Mouse (Mus musculus): Measurements from ENCODE around the gene 9130019O22Rik. TPM values are rescaled to one million over a fixed set of nuclear protein-coding genes. Genes with fewer than 3 reads are reported as not detected.
"Not testable (repeated sequence)": the region's sequence is repeated elsewhere in the genome, so short reads cannot be mapped to it uniquely, and the experiment has no call there.

The 9130019O22Rik gene
- polyA plus RNA-seq, 1 experiment from 2014 or later, result 5.8 TPM

DNA sequence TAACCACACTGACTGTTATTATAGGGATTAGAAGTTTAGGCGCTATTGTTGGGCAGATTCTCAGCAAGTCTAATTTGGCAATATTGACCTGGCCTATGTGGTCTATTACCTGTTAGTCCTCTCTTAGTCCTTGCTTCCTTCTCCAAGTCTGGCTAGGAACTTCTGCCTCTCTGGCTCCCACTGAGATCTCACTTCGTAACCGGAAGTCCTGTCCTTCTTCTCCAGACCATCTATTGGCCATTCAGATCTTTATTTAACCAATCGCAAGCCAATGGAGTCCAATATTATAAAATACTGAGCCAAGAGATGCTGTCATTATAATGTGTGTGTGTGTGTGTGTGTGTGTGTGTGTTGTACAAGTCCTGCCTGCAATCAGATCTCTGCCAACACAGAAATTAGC, 22.8 kb downstream of the 9130019O22Rik start:
- H3K4me1 ChIP-seq, result peaks cover 18% of the 10 kb centered on the region
- peaks cover 39% of the 10 kb centered on the region for H3K27me3 ChIP-seq (ENCODE audit: low read depth, poor library complexity, severe bottlenecking)
- H3K36me3 ChIP-seq, result no peaks in the 10 kb centered on the region
- no peak overlapping the region for H3K27ac ChIP-seq (replicated peaks)
- H3K4me3 ChIP-seq, result peak overlapping the region; percentile 56
- 56% methylated on average over 4 of the region's 4 CpGs for WGBS
- H3K9me3 ChIP-seq (replicated peaks), result no peaks in the 10 kb centered on the region
- DNase-seq (ENCODE audit: low spot score), result no peak

DNA sequence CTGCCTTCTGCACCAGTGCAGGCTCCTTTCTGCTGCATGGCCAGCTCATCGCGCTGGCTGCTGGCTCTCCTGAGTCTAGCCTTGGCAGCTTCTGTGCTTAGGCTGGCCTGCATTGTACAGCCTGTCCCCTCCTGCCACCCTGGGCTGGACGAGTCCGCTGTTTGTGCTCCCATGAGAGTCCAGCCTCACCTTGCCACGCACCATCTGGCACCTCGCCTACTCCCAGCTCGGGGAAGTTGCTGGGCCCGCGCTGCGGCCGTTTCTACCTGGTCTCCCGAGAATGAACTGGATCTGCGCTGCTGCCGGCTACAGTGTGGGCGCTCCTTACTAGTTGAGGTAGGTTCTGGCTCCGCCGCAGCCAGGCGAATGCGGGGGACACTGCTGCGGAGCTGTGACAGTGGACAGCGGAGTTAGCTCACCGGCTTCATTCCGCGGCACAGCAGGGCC, 23.5 kb downstream of the 9130019O22Rik start:
- WGBS, result under 1% methylated on average over 24 of the region's 24 CpGs
- Histone ChIP-seq H3K36me3 (no peaks in the 10 kb centered on the region), H3K27me3 (ENCODE audit: low read depth, poor library complexity, severe bottlenecking) (peaks cover 39% of the 10 kb centered on the region), H3K9me3 (replicated peaks) (no peaks in the 10 kb centered on the region), H3K4me3 (peak overlapping the region; percentile 56), H3K27ac (replicated peaks) (peak overlapping the region; percentile 68), H3K4me1 (peaks cover 18% of the 10 kb centered on the region)
- DNase-seq (ENCODE audit: low spot score), result peak; percentile 54

DNA sequence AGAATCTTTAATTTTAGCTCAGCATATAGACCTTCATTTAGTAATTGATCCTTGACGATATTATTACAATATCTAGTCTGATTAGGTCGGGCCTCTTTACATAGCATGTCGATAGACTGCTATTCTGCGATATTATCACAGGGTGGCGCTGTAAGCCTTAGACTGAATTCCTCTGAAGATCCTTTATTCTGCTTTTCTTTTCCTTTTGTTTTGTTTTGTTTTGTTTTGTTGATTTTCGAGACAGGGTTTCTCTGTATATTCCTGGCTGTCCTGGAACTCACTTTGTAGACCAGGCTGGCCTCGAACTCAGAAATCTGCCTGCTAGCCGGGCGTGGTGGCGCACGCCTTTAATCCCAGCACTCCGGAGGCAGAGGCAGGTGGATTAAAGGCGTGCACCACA, 24.5 kb downstream of the 9130019O22Rik start:
- H3K36me3 ChIP-seq; H3K9me3 ChIP-seq (replicated peaks); H3K27ac ChIP-seq (replicated peaks): not testable (repeated sequence)
- peak overlapping the region; percentile 20; the same call in 1 of the 2 replicates for H3K4me3 ChIP-seq
- peak; percentile 22 for DNase-seq (ENCODE audit: low spot score)
- WGBS, result 23% methylated on average over 13 of the region's 13 CpGs
- peaks cover 18% of the 10 kb centered on the region for H3K4me1 ChIP-seq
- peaks cover 39% of the 10 kb centered on the region for H3K27me3 ChIP-seq (ENCODE audit: low read depth, poor library complexity, severe bottlenecking)

DNA sequence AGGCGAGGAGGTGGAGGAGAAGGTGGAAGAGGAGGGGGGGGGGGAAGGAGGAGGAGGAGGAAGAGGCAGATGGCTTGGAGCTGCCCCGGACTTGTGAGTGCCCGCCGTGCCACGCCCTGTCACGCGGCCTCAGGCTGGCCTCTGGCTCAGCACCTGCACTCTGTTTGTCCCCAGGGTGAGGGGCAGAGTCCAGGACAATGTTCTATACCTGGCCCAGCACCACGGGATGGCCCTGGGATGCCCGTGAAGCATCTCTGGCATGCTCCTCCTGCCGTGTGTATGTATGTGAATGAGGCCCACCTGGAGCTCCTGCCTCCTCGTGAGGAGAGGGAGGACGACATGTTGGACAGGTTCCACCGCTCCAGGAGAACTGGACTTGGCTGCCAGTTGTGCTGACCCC, 25.5 kb downstream of the 9130019O22Rik start:
- no peak for DNase-seq (ENCODE audit: low spot score)
- Histone ChIP-seq H3K4me3 (no peak overlapping the region), H3K27me3 (ENCODE audit: low read depth, poor library complexity, severe bottlenecking) (peaks cover 39% of the 10 kb centered on the region), H3K27ac (replicated peaks) (no peak overlapping the region), H3K36me3 (no peaks in the 10 kb centered on the region), H3K4me1 (peaks cover 18% of the 10 kb centered on the region), H3K9me3 (replicated peaks) (no peaks in the 10 kb centered on the region)
- 57% methylated on average over 13 of the region's 13 CpGs for WGBS

DNA sequence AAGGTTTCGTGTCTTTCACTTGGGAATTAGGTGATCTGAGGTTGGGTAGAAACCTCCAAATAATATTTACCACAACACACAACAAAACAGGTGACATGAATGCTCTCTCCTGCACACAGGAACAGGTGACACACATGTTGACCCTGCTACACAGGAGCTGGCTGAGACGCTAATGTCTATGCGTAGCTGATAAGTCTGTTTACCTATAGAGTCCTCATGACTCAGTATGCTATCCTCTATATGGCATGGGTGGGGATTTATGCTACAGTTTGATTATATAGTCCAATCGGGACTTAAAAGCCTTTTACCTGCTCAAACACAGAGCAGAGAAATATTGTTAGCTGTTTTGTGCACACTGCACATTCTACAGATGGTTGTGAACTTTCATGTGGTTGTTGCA, 26.7 kb downstream of the 9130019O22Rik start:
- Histone ChIP-seq H3K27ac (replicated peaks) (no peak overlapping the region), H3K36me3 (no peaks in the 10 kb centered on the region), H3K4me1 (peaks cover 18% of the 10 kb centered on the region), H3K4me3 (no peak overlapping the region), H3K9me3 (replicated peaks) (no peaks in the 10 kb centered on the region), H3K27me3 (ENCODE audit: low read depth, poor library complexity, severe bottlenecking) (peaks cover 37% of the 10 kb centered on the region)
- no peak for DNase-seq (ENCODE audit: low spot score)
- WGBS, result 80% methylated on average over 4 of the region's 4 CpGs

DNA sequence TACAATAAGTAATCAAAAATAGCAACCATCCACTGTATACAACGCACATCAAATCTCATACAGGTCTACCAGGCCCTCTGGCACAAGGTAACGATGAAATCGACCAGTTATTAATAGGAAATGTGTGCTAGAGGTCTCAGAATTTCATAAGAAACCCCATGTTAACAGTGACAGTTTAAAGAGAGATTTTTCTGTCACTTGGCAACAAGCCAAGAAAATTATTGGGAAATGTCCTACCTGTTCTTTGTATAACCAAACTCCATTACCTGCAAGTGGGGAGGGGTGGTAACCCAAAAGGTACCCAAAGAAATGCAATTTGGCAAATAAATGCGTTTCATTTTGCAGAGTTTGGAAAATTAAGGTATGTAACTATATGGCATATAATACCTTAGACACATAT, 28.5 kb downstream of the 9130019O22Rik start:
- Histone ChIP-seq H3K27me3 (ENCODE audit: low read depth, poor library complexity, severe bottlenecking) (peaks cover 21% of the 10 kb centered on the region), H3K4me3 (no peak overlapping the region), H3K4me1 (peaks cover 6% of the 10 kb centered on the region), H3K9me3 (replicated peaks) (no peaks in the 10 kb centered on the region; the same call in 1 of the 2 replicates), H3K27ac (replicated peaks) (no peak overlapping the region), H3K36me3 (no peaks in the 10 kb centered on the region)
- 66% methylated on average over 4 of the region's 4 CpGs for WGBS
- no peak for DNase-seq (ENCODE audit: low spot score)

DNA sequence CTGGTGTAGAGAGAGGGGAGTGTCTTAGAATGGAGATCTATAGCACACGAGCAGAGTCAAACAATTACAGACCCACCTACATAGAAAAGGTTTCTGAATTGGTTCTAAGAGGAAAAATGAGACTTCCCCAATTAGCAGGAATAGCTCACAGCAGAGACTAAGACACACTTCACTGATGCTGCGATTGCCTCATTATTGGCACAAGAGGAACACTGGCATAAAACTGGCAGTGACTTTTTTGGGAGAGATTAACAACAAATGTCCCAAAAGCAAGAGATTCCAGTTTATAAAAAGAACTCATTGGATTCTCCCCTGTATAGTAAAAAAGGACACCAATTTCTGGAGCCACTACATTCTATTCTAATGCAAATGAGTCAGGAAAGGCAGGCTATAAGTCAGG, 29.1 kb downstream of the 9130019O22Rik start:
- 65% methylated on average over 2 of the region's 2 CpGs for WGBS
- Histone ChIP-seq H3K27me3 (ENCODE audit: low read depth, poor library complexity, severe bottlenecking) (peaks cover 15% of the 10 kb centered on the region), H3K4me3 (no peak overlapping the region), H3K36me3 (no peaks in the 10 kb centered on the region), H3K9me3 (replicated peaks) (no peaks in the 10 kb centered on the region; the same call in 1 of the 2 replicates), H3K4me1 (no peaks in the 10 kb centered on the region), H3K27ac (replicated peaks) (no peak overlapping the region)
- DNase-seq (ENCODE audit: low spot score), result no peak

DNA sequence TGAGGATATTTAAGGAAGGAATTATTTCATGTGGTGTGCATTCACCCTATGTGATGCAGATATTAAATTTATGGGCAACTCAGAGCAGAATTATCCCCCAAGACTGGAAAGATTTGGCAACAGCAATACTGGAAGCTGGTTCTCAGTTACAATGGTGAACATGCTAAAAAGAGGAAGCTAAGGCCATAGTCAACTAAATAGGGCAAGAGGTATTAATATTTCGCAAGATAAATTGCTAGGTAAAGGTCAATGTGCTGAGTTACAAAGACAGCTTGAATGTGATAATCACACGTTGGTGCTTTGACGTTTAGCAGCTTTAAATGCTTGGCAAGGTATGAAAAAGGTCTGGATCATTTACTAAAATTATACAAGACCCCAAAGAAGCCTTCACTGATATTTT, 31.2 kb downstream of the 9130019O22Rik start:
- Histone ChIP-seq H3K4me1 (no peaks in the 10 kb centered on the region), H3K9me3 (replicated peaks) (no peaks in the 10 kb centered on the region; the same call in 1 of the 2 replicates), H3K4me3 (no peak overlapping the region), H3K27me3 (ENCODE audit: low read depth, poor library complexity, severe bottlenecking) (no peaks in the 10 kb centered on the region), H3K36me3 (no peaks in the 10 kb centered on the region), H3K27ac (replicated peaks) (no peak overlapping the region)
- no peak for DNase-seq (ENCODE audit: low spot score)
- 69% methylated on average over 3 of the region's 3 CpGs for WGBS

DNA sequence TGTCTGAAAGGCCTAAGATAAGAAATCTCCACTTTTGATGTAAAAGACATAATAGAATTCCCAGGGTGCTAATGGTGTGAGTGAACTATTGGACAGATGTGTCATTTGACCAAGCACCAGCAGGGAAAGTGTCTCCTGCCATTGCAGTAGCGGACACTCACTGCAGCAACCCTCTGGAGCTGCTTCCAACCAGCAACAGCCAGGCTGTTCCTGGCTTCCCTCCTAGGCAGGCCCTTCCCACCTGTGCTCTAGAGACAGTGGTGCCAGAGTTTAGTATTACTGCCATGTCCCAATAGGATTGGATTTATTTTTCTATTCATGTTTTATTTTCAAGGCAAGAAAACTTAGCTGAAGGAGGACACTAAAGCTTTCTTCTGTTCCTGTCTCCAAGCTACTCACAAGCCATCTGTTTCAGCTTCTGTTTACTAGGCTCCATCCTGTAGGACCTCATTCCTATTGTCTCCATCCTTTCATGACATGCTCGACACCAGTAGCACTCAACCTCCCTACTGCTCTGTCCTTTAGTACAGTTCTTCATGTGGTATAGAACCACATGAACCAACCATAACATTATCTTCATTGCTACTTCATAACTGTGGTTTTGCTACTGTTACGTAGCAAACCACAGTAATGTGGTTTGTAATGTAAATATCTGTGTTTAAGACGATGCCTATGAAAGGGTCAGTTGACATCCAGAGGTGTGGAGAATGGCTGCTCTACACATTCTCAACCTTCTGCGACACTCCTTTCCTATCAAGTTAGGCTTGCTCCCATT, 35.5 kb downstream of the 9130019O22Rik start:
- no peaks in the 10 kb centered on the region; the same call in 1 of the 2 replicates for H3K9me3 ChIP-seq (replicated peaks)
- no peak for DNase-seq (ENCODE audit: low spot score)
- no peak overlapping the region for H3K27ac ChIP-seq (replicated peaks)
- WGBS, result 87% methylated on average over 5 of the region's 5 CpGs
- no peaks in the 10 kb centered on the region for H3K36me3 ChIP-seq
- H3K4me3 ChIP-seq, result no peak overlapping the region
- H3K4me1 ChIP-seq, result peaks cover 9% of the 10 kb centered on the region
- H3K27me3 ChIP-seq (ENCODE audit: low read depth, poor library complexity, severe bottlenecking), result no peaks in the 10 kb centered on the region

DNA sequence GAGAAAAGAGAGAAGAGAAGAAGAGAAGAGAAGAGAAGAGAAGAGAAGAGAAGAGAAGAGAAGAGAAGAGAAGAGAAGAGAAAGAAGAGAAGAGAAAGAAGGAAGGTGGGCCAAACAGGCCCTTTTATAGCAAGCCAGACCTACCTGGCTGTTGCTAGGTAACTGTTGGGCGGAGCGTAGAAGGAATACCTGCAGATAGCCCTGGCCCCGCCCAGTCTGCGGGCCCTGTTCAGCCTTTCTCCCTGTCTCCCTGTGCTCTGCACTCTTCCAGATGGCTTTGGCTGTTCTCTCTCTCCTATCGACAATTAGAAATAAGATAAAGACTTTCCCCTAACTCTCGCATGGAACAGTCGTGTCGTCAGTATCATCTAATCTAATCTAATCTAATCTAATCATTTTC, 40.3 kb downstream of the 9130019O22Rik start:
- Histone ChIP-seq H3K27ac (replicated peaks) (peak overlapping the region; percentile 97), H3K27me3 (ENCODE audit: low read depth, poor library complexity, severe bottlenecking) (no peaks in the 10 kb centered on the region), H3K36me3 (peaks cover 27% of the 10 kb centered on the region), H3K4me1 (peaks cover 31% of the 10 kb centered on the region), H3K9me3 (replicated peaks) (no peaks in the 10 kb centered on the region), H3K4me3 (peak overlapping the region; percentile 95)
- no peak for DNase-seq (ENCODE audit: low spot score)
- WGBS, result 14% methylated on average over 8 of the region's 8 CpGs

DNA sequence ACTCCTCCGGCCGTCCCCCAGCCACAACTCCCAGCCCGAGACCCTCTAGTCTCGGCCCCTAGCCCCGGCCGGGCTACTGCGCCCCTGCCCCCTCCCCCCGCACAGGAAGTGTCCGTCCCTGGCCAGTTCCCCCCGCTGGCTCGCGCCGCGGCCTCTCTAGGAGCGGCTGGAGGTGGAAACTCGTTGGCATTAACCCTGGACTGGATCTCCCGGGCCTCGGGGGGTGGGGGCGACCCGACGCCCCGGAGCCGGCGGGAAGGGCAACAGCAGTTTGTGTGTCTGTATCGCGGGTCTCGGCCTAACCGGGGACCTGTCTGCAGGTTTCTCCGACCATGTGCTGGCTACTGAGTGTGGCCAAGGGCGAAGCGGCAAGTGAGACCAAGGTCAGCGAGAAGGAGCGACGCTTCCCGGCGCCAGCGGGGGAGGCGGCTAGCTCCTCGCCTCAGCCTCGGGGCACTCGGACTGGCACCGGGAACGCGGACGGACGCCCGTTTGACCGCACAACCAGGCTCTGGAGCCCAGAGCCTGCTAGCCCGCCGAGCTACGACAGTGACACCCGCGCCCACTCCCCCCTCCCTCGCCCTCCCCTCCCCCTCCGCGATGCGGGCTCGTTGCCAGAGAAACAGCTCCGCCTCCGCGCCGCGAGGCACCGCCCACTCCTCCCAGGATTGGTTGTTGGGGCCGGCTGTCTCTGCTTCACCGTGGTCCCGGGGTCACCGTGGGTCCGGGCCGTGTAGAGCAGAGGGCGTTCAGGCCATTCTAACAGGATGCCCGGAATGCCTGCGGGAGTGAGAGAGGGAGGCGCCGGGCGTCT, 41.2 kb downstream of the 9130019O22Rik start, which contains the start of gene Zfp768:
Gene Zfp768, minus strand, starts transcription at position 78 of the 814 bp plus-strand sequence.
- peak within 1 kb of the TSS; percentile 97 for H3K27ac ChIP-seq (replicated peaks)
- peaks cover 31% of the 10 kb centered on the region for H3K4me1 ChIP-seq
- H3K27me3 ChIP-seq (ENCODE audit: low read depth, poor library complexity, severe bottlenecking), result no peaks in the 10 kb centered on the region
- under 1% methylated on average over 76 of the region's 76 CpGs for WGBS
- peak; percentile 96 for DNase-seq (ENCODE audit: low spot score)
- H3K9me3 ChIP-seq (replicated peaks), result no peaks in the 10 kb centered on the region
- peaks cover 35% of the 10 kb centered on the region for H3K36me3 ChIP-seq
- peak within 1 kb of the TSS; percentile 95 for H3K4me3 ChIP-seq

DNA sequence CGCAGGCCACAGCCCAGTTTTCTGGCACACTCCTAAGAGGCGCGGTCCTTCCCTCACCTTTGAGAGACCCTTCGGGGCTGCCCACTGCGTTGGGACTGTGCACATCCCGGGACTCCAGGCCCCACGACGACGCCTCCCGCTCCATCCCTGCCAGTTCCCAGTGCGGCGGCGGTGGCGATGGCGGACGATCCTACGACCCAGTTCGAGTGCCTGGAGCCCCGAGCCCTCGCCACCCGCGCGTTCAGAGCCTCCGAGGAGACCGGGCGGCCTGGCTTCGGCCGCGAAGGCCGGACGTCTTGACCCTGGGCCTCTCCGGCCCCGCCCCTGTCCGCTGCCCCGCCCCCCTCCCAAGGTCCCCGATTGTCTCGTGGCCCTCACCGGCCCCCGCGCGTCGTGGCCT, 41.9 kb downstream of the 9130019O22Rik start:
- H3K4me1 ChIP-seq, result peaks cover 31% of the 10 kb centered on the region
- no peak for DNase-seq (ENCODE audit: low spot score)
- peak overlapping the region; percentile 95 for H3K4me3 ChIP-seq
- H3K27me3 ChIP-seq (ENCODE audit: low read depth, poor library complexity, severe bottlenecking), result no peaks in the 10 kb centered on the region
- H3K36me3 ChIP-seq, result peaks cover 35% of the 10 kb centered on the region
- H3K9me3 ChIP-seq (replicated peaks), result no peaks in the 10 kb centered on the region
- WGBS, result under 1% methylated on average over 42 of the region's 42 CpGs
- peak overlapping the region; percentile 97 for H3K27ac ChIP-seq (replicated peaks)

DNA sequence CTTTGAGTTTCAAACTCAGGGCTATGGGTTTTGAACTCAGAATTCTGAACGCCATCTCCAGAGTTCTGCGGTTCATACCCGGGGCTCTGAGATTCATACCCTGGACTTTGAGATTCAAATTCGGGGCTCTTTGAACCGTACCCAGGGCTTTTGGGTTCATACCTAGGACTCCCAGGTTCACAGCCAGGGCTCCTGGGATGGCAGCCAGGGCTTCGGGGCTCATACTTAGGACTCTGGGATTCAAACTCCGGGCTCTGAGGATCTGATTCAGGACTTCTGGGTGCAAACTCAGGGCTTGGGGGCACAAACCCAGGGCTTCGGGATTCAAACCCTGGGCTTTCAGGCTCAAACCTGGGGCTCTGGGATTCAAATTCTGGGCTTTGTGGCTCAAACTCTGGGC, 42.6 kb downstream of the 9130019O22Rik start:
- H3K9me3 ChIP-seq (replicated peaks), result no peaks in the 10 kb centered on the region
- H3K4me1 ChIP-seq, result peaks cover 31% of the 10 kb centered on the region
- H3K4me3 ChIP-seq, result peak overlapping the region; percentile 95
- DNase-seq (ENCODE audit: low spot score), result no peak
- H3K27me3 ChIP-seq (ENCODE audit: low read depth, poor library complexity, severe bottlenecking), result no peaks in the 10 kb centered on the region
- H3K27ac ChIP-seq (replicated peaks), result peak overlapping the region; percentile 97; the same call in 1 of the 2 replicates
- H3K36me3 ChIP-seq, result peaks cover 35% of the 10 kb centered on the region
- WGBS, result 93% methylated on average over 8 of the region's 8 CpGs

Measured in midbrain, embryonic 10.5 days (tissue).